Mouse (Mus musculus) G1E (cell line): ENCODE results near the gene 4930579F01Rik. TPM values are rescaled to one million over a fixed set of nuclear protein-coding genes. Genes with fewer than 3 reads are reported as not detected.
A peak's percentile ranks its signal among the peaks of the same experiment; 100 is the strongest.

Source experiments
- ATAC-seq: 2 replicates; pipeline ENCODE4 v1.8.0; 2016; ENCODE audit warnings: mild to moderate bottlenecking; ENCODE audit not compliant: insufficient number of reproducible peaks, poor library complexity, low FRiP score, severe bottlenecking; ENCODE audit errors: extremely low read depth
- DNase-seq: peaks from one replicate; pipeline ENCODE4 v3.0.0; 2012; ENCODE audit warnings: low spot score
- H3K27me3 ChIP-seq: 2 replicates; pipeline ENCODE4 v1.6.1; 2012; ENCODE audit warnings: mild to moderate bottlenecking, low read length, inconsistent platforms; ENCODE audit not compliant: insufficient read depth
- H3K36me3 ChIP-seq: replicated peaks from 2 replicates; pipeline ENCODE3; 2012; ENCODE audit warnings: mild to moderate bottlenecking, inconsistent platforms
- H3K4me1 ChIP-seq: 2 replicates; pipeline ENCODE4 v1.6.1; 2012; ENCODE audit warnings: low read depth, low read length, inconsistent platforms, mixed read lengths; ENCODE audit not compliant: insufficient read depth
- H3K4me3 ChIP-seq: 2 replicates; pipeline ENCODE4 v1.5.1; 2012; ENCODE audit warnings: low read depth, mild to moderate bottlenecking, inconsistent platforms, low read length, moderate library complexity, mixed read lengths
- H3K9me3 ChIP-seq: replicated peaks from 2 replicates; pipeline ENCODE4 v1.6.1; 2012; ENCODE audit warnings: inconsistent platforms
- CTCF ChIP-seq: IDR thresholded peaks from 2 replicates; pipeline ENCODE4 v1.5.1; 2012; ENCODE audit warnings: low read depth, low read length, inconsistent platforms, mixed read lengths
- GATA1 ChIP-seq: IDR thresholded peaks from 2 replicates; pipeline ENCODE4 v1.6.1; 2012; ENCODE audit warnings: borderline replicate concordance, low read length, inconsistent platforms, mixed read lengths
- GATA2 ChIP-seq: IDR thresholded peaks from 2 replicates; pipeline ENCODE4 v1.6.1; 2012; ENCODE audit warnings: low read depth, low read length, inconsistent platforms, borderline replicate concordance
- POLR2AphosphoS5 ChIP-seq: IDR thresholded peaks from 2 replicates; pipeline ENCODE4 v1.6.1; 2012; ENCODE audit warnings: low read depth, low read length, inconsistent platforms; ENCODE audit not compliant: insufficient replicate concordance
- TAL1 ChIP-seq: conservative IDR thresholded peaks from 2 replicates; pipeline ENCODE4 v1.6.1; 2012; ENCODE audit warnings: low read depth, low read length, inconsistent platforms, mixed read lengths
- polyA plus RNA-seq: library from polyadenylated mRNA; stranded (reverse); fragments of >175 nt; gene quantifications from 2 replicates; pipeline ENCODE4 v1.2.3, GENCODE M21; 2012
- total RNA-seq, 2 experiments: library from RNA; stranded (forward) in 1 of 2; stranded (reverse) in 1 of 2; fragments of 200-1000 nt in 1 of 2; fragments of >200 nt in 1 of 2; fragmentation: Nextera tagmentation in 1 of 2; gene quantifications; 2 replicates each; pipeline ENCODE4 v1.2.3; 2014 to 2017

The 4930579F01Rik gene
- total and polyA plus RNA-seq, 3 experiments, result not detected

DNA sequence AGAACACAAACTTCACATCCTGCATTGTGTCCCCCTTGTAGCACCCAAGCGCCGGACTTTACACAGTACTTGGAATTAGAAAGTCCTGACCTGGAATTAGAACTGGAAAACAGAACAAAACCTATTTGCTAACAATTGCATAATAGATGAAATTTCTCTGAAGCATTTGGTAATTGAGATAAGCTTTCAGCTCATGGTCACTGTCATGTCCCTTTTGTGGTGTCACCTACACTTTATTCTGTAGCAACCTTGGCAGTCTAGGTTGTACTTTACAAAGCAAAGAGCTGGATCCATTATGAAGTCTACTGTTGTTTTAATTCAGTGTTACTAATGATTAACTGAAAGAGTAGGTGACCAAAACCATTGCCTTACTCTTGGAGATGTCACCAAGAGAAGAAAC lies 33.5 kb upstream of the 4930579F01Rik start:
- no peaks in the 10 kb centered on the region for H3K4me1 ChIP-seq
- TF ChIP-seq POLR2AphosphoS5 (no peak), TAL1 (no peak), CTCF (no peak), GATA2 (no peak)
- H3K27me3 ChIP-seq, result peaks cover 10% of the 10 kb centered on the region; the same call in 1 of the 2 replicates
- no peaks in the 10 kb centered on the region for H3K9me3 ChIP-seq
- ATAC-seq (no peak), DNase-seq (no peak)
- no peaks in the 10 kb centered on the region for H3K36me3 ChIP-seq
- H3K4me3 ChIP-seq, result no peak overlapping the region

DNA sequence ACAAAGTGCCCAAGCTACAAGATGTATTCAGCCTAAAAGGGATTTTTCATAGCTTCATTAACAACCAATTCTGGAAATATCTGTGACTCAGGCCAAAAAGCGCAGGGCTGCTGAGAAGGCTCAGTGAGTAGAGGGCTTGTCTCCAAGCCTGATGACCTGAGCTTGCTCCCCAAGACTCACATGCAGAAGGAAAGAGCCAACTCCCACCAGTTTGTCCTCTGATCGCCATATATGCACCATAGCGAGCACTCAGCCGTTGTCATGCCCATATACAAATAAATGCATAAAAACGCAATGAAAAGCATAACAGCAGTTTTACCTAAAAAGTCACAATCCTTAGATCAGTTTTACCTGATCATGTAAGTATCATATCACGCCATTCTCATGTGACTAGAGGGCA lies 32.9 kb upstream of the 4930579F01Rik start:
- Histone ChIP-seq H3K27me3 (peaks cover 10% of the 10 kb centered on the region; the same call in 1 of the 2 replicates), H3K36me3 (no peaks in the 10 kb centered on the region), H3K9me3 (no peaks in the 10 kb centered on the region), H3K4me1 (no peaks in the 10 kb centered on the region), H3K4me3 (no peak overlapping the region)
- ATAC-seq, result no peak
- no peak for TF ChIP-seq POLR2AphosphoS5
- no peak for TF ChIP-seq GATA2
- TF ChIP-seq GATA1, result no peak
- TF ChIP-seq TAL1, result no peak
- no peak for TF ChIP-seq CTCF
- no peak for DNase-seq

DNA sequence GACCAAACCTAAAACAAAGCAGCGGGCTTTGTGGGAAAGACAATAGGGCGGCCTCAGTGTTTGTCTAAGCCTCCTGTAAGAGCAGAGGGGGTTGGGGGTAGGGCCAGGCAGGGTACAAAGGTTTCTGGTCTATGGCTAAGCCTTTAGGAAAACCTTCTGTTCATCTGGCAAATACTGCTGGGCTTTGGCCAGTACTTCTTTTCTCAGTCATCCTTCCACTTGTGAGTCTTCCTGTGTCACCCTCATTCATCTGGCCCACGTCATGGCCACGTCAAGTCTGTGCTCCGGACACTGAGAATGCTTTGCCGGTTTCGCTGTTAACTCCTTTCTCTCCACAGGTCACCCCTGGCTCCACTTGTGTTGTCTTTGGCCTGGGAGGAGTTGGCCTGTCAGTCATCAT lies 32.2 kb upstream of the 4930579F01Rik start:
- no peak for TF ChIP-seq TAL1
- TF ChIP-seq POLR2AphosphoS5, result no peak
- TF ChIP-seq GATA1, result no peak
- TF ChIP-seq CTCF, result no peak
- TF ChIP-seq GATA2, result no peak
- H3K9me3 ChIP-seq, result no peaks in the 10 kb centered on the region
- H3K27me3 ChIP-seq, result peaks cover 10% of the 10 kb centered on the region; the same call in 1 of the 2 replicates
- no peaks in the 10 kb centered on the region for H3K36me3 ChIP-seq
- ATAC-seq, result no peak
- H3K4me1 ChIP-seq, result no peaks in the 10 kb centered on the region
- DNase-seq, result no peak
- no peak overlapping the region for H3K4me3 ChIP-seq

DNA sequence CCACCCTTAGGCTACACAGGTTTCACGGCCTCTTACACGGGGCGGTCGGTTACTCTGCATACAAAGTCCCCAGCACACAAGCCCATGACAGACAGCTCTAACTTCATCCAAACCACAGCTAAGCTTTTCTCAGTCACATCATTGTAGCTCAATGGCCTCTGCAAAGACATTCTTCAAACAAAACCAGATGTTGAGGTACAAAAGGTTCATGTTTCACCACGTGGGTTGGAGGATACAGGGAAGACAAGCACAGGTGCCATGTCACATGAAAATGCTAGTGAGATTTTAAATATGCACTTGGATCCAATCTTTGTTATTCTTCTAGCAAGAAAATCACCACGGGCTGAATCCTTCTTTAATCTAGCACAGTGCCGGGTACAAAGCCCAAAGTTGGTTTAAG lies 31.7 kb upstream of the 4930579F01Rik start:
- Histone ChIP-seq H3K27me3 (peaks cover 9% of the 10 kb centered on the region; the same call in 1 of the 2 replicates), H3K4me1 (no peaks in the 10 kb centered on the region)

DNA sequence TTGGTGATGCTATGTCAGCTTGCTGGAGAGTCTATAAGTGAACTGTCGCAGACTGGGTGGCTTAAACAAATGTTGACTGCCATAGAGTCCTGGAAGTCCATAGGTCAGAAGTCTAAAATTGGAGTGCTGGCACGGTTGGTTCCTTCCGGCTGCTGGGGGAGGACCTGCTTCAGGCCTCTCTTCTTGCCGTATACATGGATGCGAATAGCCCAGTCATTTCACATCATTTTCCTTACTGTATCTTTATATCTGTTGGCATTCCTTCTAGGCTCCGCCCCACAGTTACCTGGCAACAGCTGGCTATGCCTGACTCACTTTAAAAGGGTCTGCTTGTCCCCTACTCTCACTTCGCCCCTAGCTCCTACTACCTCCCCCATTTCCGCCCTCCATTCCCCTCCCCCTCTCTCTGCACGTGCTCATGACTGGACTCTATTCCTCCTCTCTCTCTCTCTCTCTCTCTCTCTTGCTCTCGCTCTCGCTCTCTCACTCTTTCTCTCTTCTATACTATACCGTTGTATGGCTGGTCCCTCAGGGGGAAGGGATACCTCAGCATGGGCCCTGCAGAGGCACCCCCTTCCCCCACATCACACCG lies 30.8 kb upstream of the 4930579F01Rik start:
- H3K4me1 ChIP-seq, result no peaks in the 10 kb centered on the region
- H3K4me3 ChIP-seq, result no peak overlapping the region
- TF ChIP-seq CTCF, result no peak
- no peak for TF ChIP-seq POLR2AphosphoS5
- no peak for TF ChIP-seq GATA1
- no peak for TF ChIP-seq GATA2
- TF ChIP-seq TAL1, result no peak
- no peaks in the 10 kb centered on the region for H3K36me3 ChIP-seq
- no peak for ATAC-seq
- no peak for DNase-seq
- no peaks in the 10 kb centered on the region for H3K9me3 ChIP-seq
- H3K27me3 ChIP-seq, result peaks cover 5% of the 10 kb centered on the region; the same call in 1 of the 2 replicates

More for the DNA sequence above, 31.7 kb upstream of the 4930579F01Rik start:
- Histone ChIP-seq H3K9me3 (no peaks in the 10 kb centered on the region), H3K4me3 (no peak overlapping the region), H3K36me3 (no peaks in the 10 kb centered on the region)
- DNase-seq (no peak), ATAC-seq (no peak)
- TF ChIP-seq GATA2 (no peak), TAL1 (no peak), POLR2AphosphoS5 (no peak), CTCF (no peak), GATA1 (no peak)

DNA sequence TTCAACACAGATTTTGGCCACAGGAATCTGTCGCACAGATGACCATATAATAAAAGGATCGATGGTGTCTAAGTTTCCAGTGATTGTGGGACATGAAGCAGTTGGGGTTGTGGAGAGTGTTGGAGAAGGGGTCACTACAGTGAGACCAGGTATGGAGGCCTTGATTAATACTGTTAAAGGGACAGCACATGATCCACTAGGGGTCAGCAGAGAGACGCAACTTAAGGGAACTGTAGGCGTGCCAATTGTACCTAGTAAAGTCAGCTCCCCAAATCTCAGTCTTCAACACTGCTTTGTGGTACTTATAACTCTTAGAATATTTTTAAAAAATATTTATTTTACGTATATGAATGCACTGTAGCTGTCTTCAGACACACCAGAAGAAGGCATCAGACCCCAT lies 29.3 kb upstream of the 4930579F01Rik start:
- TF ChIP-seq GATA1 (no peak), CTCF (peak; percentile 51), GATA2 (no peak)
- ATAC-seq (no peak), DNase-seq (peak; percentile 19)
- Histone ChIP-seq H3K4me1 (no peaks in the 10 kb centered on the region), H3K4me3 (no peak overlapping the region), H3K9me3 (no peaks in the 10 kb centered on the region), H3K27me3 (peaks cover 5% of the 10 kb centered on the region; the same call in 1 of the 2 replicates), H3K36me3 (no peaks in the 10 kb centered on the region)

DNA sequence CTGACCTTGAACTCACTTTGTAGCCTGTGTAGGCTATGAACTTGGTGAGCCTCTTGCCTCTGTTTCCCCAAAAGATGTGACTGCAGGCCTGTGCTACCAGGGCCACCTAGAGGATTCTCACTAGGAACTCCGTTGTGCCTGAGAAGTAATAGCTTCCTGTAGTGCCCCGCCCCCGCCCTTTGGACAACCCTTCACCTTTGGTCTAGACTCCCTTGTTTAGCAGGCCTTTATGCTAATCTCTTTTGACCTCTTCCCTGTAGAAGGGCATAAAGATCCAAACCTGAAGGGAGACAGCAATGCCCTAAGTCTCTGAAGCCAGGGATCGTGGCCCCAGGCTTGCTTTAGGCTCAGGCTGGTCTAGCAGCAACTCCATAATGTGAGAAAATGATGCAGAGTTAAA lies 28.9 kb upstream of the 4930579F01Rik start:
- Histone ChIP-seq H3K4me3 (no peak overlapping the region), H3K9me3 (no peaks in the 10 kb centered on the region), H3K4me1 (no peaks in the 10 kb centered on the region), H3K27me3 (peaks cover 5% of the 10 kb centered on the region; the same call in 1 of the 2 replicates), H3K36me3 (no peaks in the 10 kb centered on the region)
- no peak for TF ChIP-seq GATA1
- TF ChIP-seq CTCF, result no peak
- TF ChIP-seq GATA2, result no peak
- ATAC-seq, result no peak
- DNase-seq, result no peak
